Mouse (Mus musculus) c-Kit-negative CD71-positive TER-119-positive erythroid progenitor cells, embryonic 14.5 days (primary cell): ENCODE measurements around the gene Acsbg2.
"Not testable (repeated sequence)": the region's sequence is repeated elsewhere in the genome, so short reads cannot be mapped to it uniquely, and the experiment has no call there.

ENCODE experiments used
- DNase-seq: peaks from one replicate; pipeline ENCODE4 v3.0.0-alpha.2; 2013; ENCODE audit warnings: low read depth, low spot score

Acsbg2 gene

GRCm38 (mm10) chr17:56874237-56874636 is at the start of gene Acsbg2:
TSS of gene Acsbg2 (minus strand) at chr17:56874447.
- DNase-seq: no peak

GRCm38 (mm10) chr17:56919725-56920124 is 45.5 kb upstream of the Acsbg2 start:
- no peak for DNase-seq

GRCm38 (mm10) chr17:56917166-56917565 is 42.9 kb upstream of the Acsbg2 start:
- DNase-seq: no peak

- no peak for DNase-seq
Measured at GRCm38 (mm10) chr17:56913444-56913843, 39.2 kb upstream of the Acsbg2 start.

- no peak for DNase-seq
Measured at GRCm38 (mm10) chr17:56913023-56913422, 38.8 kb upstream of the Acsbg2 start.

GRCm38 (mm10) chr17:56909764-56910163 is 35.5 kb upstream of the Acsbg2 start:
- DNase-seq: not testable (repeated sequence)

GRCm38 (mm10) chr17:56907887-56908286 is 33.6 kb upstream of the Acsbg2 start:
- DNase-seq: no peak

- no peak for DNase-seq
Measured at GRCm38 (mm10) chr17:56907096-56907495, 32.8 kb upstream of the Acsbg2 start.

GRCm38 (mm10) chr17:56906166-56906565 is 31.9 kb upstream of the Acsbg2 start:
- DNase-seq: no peak

GRCm38 (mm10) chr17:56902698-56903097 is 28.5 kb upstream of the Acsbg2 start:
- no peak for DNase-seq

GRCm38 (mm10) chr17:56897630-56898195 is 23.5 kb upstream of the Acsbg2 start:
- peak; percentile 34 for DNase-seq

- no peak for DNase-seq
Measured at GRCm38 (mm10) chr17:56896513-56897129, 22.4 kb upstream of the Acsbg2 start.

GRCm38 (mm10) chr17:56895368-56895918 is 21.2 kb upstream of the Acsbg2 start:
- DNase-seq: no peak

GRCm38 (mm10) chr17:56890018-56890417 is 15.8 kb upstream of the Acsbg2 start:
- DNase-seq: no peak

- no peak for DNase-seq
Measured at GRCm38 (mm10) chr17:56888050-56888449, 13.8 kb upstream of the Acsbg2 start.

GRCm38 (mm10) chr17:56884809-56885208 is 10.6 kb upstream of the Acsbg2 start:
- DNase-seq: no peak

- no peak for DNase-seq
Measured at GRCm38 (mm10) chr17:56884331-56884730, 10.1 kb upstream of the Acsbg2 start.

GRCm38 (mm10) chr17:56883612-56884011 is 9.4 kb upstream of the Acsbg2 start:
- DNase-seq: no peak

GRCm38 (mm10) chr17:56877426-56877825 is 3.2 kb upstream of the Acsbg2 start:
- DNase-seq: no peak

- no peak for DNase-seq
Measured at GRCm38 (mm10) chr17:56876981-56877380, 2.7 kb upstream of the Acsbg2 start.

- no peak for DNase-seq
Measured at GRCm38 (mm10) chr17:56876465-56876864, 2.2 kb upstream of the Acsbg2 start.

- no peak for DNase-seq
Measured at GRCm38 (mm10) chr17:56874936-56875651, 847 bp upstream of the Acsbg2 start, which contains the start of gene 1700061G19Rik. TSS of gene 1700061G19Rik (plus strand) at chr17:56875477.

- no peak for DNase-seq
Measured at GRCm38 (mm10) chr17:56872512-56872911, 1.7 kb downstream of the Acsbg2 start.
